Mouse (Mus musculus) neutrophil, adult 5-6 weeks (primary cell): ENCODE data around the gene Amdhd1. TPM values are rescaled to one million over a fixed set of nuclear protein-coding genes. Genes with fewer than 3 reads are reported as not detected.

Experiments used
- ATAC-seq: fragments of 151-379, 151-347 bp; 2 replicates; pipeline ENCODE4 v1.8.0; 2017; ENCODE audit warnings: mild to moderate bottlenecking, moderate TSS enrichment; ENCODE audit not compliant: insufficient number of reproducible peaks, poor library complexity, low FRiP score, severe bottlenecking; ENCODE audit errors: extremely low read depth
- total RNA-seq: library from RNA; stranded (forward); fragments of 200-1000 nt; gene quantifications from 2 replicates; pipeline ENCODE4 v1.2.3, GENCODE M21; 2017

The Amdhd1 gene
- total RNA-seq, 1 experiment from 2014 or later: not detected

DNA sequence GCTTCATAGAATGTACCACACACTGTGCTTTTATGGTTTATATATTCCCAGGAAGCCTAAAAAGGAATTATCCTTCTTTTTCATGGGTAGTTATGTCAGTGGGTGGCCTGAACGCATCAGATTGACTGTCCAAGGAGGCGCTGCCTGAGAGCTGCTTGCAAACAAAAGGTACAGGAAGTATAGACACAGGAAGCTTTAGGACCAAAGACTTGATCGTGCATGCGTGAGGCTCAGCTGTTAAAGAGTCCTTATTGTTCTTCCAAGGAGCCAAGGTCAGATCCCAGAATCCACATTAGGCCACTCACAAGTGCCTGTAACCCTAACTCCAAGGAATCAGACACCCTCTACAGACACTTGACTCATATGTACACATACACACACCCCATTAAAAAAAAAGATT is 2.5 kb upstream of the Amdhd1 start:
- no peak for ATAC-seq

- ATAC-seq: peak; percentile 27; the same call in 1 of the 2 replicates
Measured at GRCm38 (mm10) chr10:93541585-93541984, 1.8 kb upstream of the Amdhd1 start.

DNA sequence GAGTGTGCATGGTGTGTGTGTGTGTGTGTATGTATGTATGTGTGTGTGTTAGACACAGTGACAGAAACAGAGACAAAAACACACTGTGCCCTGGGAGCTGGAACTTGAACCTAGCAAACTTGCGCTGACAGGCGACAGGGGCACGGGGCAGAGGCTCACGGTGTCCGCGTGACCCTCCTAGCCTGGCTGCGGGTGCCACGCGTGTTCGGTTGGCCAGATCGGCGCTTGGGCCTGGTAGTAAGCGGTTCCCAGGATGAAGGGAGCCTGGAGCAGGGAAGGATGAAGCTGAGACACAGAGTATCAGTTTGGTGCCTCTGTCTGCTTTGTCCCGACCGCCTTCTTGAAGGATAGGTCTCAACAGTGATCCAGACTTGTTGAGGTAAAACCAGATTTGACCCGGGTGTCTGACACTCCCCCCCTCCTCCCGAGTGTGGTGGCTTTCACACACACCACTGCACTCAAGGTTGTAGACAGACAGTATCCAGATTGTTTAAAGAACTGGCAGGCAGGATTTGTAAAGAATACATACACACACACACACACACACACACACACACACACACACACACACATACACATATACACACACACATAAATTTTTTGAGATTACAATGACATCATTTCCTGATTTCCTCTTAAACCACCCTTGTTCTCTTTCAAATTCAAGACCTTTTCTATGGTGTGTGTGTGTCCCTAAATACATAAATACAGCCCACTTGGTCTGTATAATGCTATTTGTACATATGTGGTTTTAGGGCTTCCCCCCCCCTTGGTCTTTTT is 788 bp upstream of the Amdhd1 start, which contains the start of gene Ccdc38:
Gene Ccdc38 (plus strand): TSS at position 202 of the 780 bp plus-strand sequence.
- ATAC-seq: peak; percentile 10; the same call in 1 of the 2 replicates

DNA sequence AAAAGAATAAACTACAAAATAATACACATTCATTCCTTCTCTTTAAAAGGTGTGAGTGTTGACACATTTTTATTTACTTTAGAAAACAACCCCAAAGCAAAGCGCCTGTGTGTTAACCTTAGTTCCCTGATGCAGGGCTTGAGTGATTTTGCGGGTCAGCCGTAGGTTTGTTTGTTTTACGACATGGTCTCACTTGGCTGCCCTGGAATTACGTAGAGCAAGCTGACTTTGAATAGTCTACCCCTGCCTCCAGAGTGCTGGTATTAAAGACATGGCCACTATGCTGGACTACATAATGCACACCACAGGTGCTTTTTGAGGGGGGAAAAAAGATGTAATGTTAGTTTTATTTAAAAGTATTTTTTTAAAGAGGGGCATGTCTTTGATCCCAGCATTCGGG is 1.0 kb downstream of the Amdhd1 start:
- ATAC-seq: no peak

GRCm38 (mm10) chr10:93538287-93538686 is 1.5 kb downstream of the Amdhd1 start:
- ATAC-seq: no peak

DNA sequence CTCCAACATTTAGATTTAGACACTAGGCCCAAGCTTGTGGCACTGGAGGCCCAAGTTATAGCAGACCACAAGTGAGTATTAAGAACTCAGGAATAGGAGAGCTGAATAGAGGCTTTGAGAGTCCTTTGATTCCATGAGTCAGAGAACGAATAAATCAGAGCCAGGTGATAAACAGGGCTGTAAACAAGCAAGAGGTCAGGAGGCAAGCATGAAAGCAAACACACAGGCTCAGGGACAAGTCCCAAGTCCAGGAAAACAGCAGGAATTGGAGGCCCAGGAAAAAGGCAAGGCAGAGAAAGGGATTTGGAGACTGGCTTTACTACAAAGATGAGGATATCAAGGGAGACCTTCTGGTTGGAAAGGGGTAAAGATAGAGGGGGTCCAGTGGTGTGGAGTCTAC is 14.5 kb downstream of the Amdhd1 start:
- no peak for ATAC-seq

DNA sequence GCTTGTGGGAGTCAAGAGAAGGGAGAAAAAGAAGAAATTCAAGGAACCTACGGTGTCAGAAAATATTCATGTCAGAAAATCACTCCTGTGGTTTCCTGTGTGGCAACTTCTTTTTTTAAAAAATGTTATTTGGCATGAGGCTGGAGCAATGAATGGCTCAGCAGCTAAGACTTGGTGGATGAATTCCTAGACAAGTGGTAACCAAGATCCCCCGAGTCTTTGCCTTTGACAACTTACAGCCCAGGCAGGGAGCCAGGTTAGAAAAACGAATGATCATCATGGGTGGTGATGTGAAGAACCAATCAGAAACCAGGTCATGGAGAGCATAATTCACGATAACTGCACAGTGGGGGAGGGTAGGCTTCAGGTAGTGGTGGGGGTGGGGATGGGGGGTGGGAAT is 18.8 kb downstream of the Amdhd1 start:
- ATAC-seq: no peak

DNA sequence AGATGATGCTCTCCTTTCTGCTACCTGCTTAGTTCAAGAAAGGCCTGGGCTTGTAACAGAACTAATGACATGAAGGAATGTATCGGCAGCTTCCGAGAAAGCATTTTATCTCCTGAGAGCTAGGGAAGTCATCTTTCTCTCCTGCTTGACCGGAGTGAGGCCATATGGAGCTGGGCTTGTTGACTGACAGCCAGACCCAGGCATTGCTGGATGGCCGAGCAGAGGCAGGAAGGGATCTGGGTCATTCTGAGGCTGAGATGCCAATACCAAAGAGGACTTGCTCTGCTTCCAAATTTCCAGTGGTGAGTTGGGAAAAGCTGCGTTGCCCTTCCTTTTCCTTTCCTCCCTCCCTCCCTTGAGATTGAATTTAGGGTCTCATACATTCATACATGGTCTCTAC is 20.1 kb downstream of the Amdhd1 start:
- ATAC-seq: no peak

- ATAC-seq: no peak
Measured at GRCm38 (mm10) chr10:93519159-93519558, 20.7 kb downstream of the Amdhd1 start.

DNA sequence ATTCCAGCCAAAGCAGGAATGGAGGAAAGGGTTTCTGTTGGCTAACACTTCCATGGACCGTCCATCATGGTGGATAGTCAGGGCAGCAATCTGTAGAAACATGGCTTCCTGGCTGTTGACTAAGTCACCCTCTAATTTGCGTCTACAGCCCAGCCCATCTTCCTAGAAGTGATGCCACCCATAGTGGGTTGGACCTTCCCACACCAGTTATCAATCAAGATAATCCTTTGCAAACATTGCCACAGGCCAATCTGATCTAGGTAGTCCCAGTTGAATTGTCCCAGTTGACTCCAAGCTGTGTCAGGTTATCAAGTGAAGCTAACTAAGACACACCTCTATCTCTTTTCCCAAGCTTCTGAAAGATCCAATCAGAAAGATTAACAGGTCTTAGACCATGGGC is 21.2 kb downstream of the Amdhd1 start:
- no peak for ATAC-seq

GRCm38 (mm10) chr10:93518186-93518585 is 21.6 kb downstream of the Amdhd1 start:
- ATAC-seq: no peak

DNA sequence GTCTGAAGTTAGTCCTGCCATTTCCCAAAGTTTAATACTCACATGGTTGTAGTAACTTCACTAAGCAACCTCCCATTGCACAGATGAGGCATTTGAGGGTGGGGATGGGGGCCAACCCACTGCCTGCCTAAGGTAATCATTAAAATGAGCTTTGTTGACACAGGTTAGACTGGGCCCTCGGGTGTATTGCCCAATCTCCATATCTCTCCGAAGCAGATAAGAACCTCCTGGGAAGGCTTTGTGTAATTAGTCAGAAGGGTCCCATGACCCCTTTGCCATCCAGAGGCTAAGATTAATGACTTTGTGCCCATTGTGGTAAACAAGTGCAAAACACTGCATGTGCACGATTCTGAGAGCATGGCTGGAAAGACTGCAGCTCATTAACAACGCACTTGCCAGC is 22.1 kb downstream of the Amdhd1 start:
- no peak for ATAC-seq

GRCm38 (mm10) chr10:93515927-93516326 is 23.9 kb downstream of the Amdhd1 start:
- ATAC-seq: no peak

GRCm38 (mm10) chr10:93515419-93515818 is 24.4 kb downstream of the Amdhd1 start:
- no peak for ATAC-seq

DNA sequence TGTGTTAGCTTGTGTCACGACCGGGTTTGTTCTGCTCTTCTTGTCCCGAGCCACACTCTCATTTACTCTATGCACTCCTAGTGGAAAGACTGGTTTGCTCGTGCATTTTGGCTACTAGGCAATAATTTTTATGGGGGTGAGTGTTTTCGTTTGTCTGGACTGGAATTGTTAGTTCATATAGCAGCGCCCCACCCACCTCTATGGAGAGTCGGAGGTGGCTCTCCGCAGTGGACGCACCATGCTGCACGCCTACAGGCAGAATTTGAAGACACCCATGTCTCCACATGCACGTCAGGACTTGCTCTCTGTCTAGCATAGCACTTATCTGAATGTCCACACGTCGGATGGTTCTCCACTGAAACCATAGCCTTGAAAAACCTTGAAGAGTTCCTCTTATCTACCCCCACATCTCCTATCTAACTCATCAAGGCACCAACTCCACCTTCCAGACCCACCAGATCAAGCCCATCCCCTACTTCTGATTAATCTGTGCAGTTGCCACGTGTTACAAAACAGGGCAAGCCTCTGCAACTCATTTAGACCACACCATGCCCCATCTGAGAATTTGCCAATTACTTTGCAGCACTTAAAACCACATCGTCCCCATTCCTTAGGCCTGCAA is 30.2 kb downstream of the Amdhd1 start:
- no peak for ATAC-seq

GRCm38 (mm10) chr10:93508383-93508970 is 31.4 kb downstream of the Amdhd1 start:
- ATAC-seq: no peak

DNA sequence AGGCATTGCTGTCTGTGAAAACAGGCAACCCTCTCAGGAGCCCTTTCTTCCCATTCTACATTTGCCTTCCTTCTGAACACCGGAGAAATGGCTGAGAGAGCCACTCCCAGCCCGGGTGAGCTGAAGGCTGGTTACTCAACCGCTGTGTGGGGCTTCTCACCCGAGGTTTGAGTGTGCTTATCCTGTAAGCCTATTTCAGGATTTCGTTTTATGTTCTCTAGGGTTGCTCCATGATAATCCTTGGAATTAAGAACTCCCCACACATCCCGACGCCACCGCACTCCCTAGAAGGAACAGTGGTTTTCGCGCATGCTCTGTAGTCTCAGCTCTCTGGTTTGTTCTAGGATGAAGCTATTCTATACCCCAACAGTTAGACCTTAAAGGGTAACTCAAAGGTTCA is 38.5 kb downstream of the Amdhd1 start:
- no peak for ATAC-seq

- ATAC-seq: no peak
Measured at GRCm38 (mm10) chr10:93500864-93501263, 39.0 kb downstream of the Amdhd1 start.

DNA sequence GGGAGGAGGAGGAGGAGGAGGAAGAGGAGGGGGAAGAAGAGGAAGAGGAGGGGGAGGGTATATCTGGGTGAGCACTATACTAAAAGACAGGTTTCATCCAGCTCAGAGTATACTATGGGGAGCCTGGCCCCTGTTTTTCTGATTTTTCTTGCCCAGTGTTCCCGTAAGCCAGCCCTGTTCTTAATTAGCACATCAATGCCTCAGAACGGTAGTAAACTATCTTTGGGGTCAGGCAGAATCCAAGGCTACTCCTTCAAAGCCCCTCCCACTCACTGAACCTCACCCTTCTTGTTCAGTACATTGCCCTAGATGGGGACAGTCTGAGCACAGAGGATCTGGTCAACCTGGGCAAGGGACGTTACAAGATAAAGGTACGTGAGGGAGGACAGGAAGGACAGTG is 49.4 kb downstream of the Amdhd1 start:
- no peak for ATAC-seq

DNA sequence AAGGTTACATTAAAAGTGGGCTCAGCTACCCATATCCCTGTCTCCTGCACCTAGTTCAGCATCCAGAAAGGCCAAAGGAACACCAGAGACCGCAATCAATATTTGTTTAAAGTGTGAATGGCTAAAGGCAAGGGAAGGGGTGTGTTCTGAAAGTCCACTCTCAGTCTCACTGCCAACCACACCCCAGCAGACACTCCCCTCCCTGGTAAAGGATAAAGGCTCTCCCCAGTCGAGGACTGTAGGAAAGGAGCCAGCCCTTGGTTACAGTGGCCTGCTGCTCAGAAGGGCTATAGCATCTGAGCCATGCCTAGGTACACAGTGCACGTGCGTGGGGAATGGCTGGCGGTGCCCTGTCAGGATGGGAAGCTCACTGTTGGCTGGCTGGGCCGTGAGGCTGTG is 51.0 kb downstream of the Amdhd1 start:
- ATAC-seq: no peak
